7 mouse cellular contexts compared by ENCODE assay signal in genomic region chr5:130384222-130384912, GRCm38 (mm10). TPM values are rescaled to one million over a fixed set of nuclear protein-coding genes. Genes with fewer than 3 reads are reported as not detected.
DNase-seq lines count a peak whose midpoint lies in the region; ATAC-seq lines count a peak whose summit lies in the region.

TSS of gene A330070K13Rik (minus strand) at chr5:130384631.

- no peaks in the 10 kb centered on the region for H3K9me3 ChIP-seq in forebrain, embryonic 12.5 days

- intact Hi-C loops in left cerebral cortex, postnatal 4 days (cut with DNase I) = no loop called here
- intact Hi-C loops in left cerebral cortex, postnatal 25 days (cut with DNase I) = no loop called here

- no peak within 1 kb of the TSS for H3K9ac ChIP-seq in forebrain, embryonic 12.5 days

- WGBS in forebrain, embryonic 12.5 days = 17% methylated on average over 13 of the region's 13 CpGs

- DNase-seq in left cerebral cortex, adult 18-20 months (ENCODE audit: low spot score in 2 of 2) = peak; percentile 25 to 28
- DNase-seq in left cerebral cortex, postnatal 4 days = no peak
- peak; percentile 45 to 52 for DNase-seq in left cerebral cortex, postnatal 25 days (ENCODE audit: low spot score in 2 of 2)
- DNase-seq in right cerebral cortex, adult 2 months (ENCODE audit: low spot score in 2 of 2) = peak; percentile 37 to 39
- no peak for DNase-seq in lung, postnatal 10 days

- peaks cover 12% of the 10 kb centered on the region for H3K4me1 ChIP-seq in forebrain, embryonic 12.5 days

- no peaks in the 10 kb centered on the region for H3K36me3 ChIP-seq in forebrain, embryonic 12.5 days (replicated peaks)

- no peak within 1 kb of the TSS for H3K27ac ChIP-seq in forebrain, embryonic 12.5 days

- ATAC-seq in forebrain, embryonic 12.5 days (ENCODE audit: low FRiP score) = no peak
- ATAC-seq in megakaryocyte progenitor cell, adult 5-6 weeks (replicated peaks; ENCODE audit: poor library complexity) = no peak

- peak within 1 kb of the TSS; percentile 36 for H3K4me2 ChIP-seq in forebrain, embryonic 12.5 days

- H3K27me3 ChIP-seq in forebrain, embryonic 12.5 days = 0 out of 2 replicates have a peak, but pooled peaks cover 4% of the 10 kb centered on the region

- no peak within 1 kb of the TSS; the same call in 1 of the 2 replicates for H3K4me3 ChIP-seq in forebrain, embryonic 12.5 days (replicated peaks)

RNA-seq across cellular contexts. Expression of gene A330070K13Rik, which starts in this region (rescaled TPM):
- total RNA-seq in left cerebral cortex, adult 18-20 months (2021) = 1 to 10 TPM; 1.0 to 1.3 TPM
- total RNA-seq in left cerebral cortex, postnatal 4 days (2021) = not detected
- polyA plus RNA-seq in forebrain, embryonic 12.5 days (2016; fragmentation: Nextera tagmentation; extraction: Ambion mirVana) = not detected in 2 replicates
- 1 to 10 TPM; 1.1 to 1.6 TPM for total RNA-seq in left cerebral cortex, postnatal 25 days (2021)
- total RNA-seq in megakaryocyte progenitor cell, adult 5-6 weeks (2015) = not detected in 2 replicates
- total RNA-seq in megakaryocyte progenitor cell, adult 5-6 weeks (2017) = not detected in 2 replicates

Comparison
In these comparisons a context has a peak if more than half of its experiments do, and no peak if none do; other contexts are left out.
1. DNase-seq: peak in left cerebral cortex, adult 18-20 months (2 of 2), left cerebral cortex, postnatal 25 days (2 of 2) and right cerebral cortex, adult 2 months (2 of 2); none in left cerebral cortex, postnatal 4 days (single experiment) and lung, postnatal 10 days (single experiment).